Mouse (Mus musculus) neural tube, embryonic 13.5 days (tissue): ENCODE data around the gene Msgn1. TPM values are rescaled to one million over a fixed set of nuclear protein-coding genes. Genes with fewer than 3 reads are reported as not detected.

Experiments used
- ATAC-seq: fragments of 200-750 bp; cut with Nextera tagmentation; 2 replicates; pipeline ENCODE4 v1.8.0; 2017; ENCODE audit warnings: low read depth, mild to moderate bottlenecking, moderate TSS enrichment, moderate library complexity
- H3K27ac ChIP-seq: fragments of 300-500 bp; sonication (generic); replicated peaks from 2 replicates; pipeline ENCODE4 v1.5.1; 2015; ENCODE audit warnings: moderate library complexity, mild to moderate bottlenecking, inconsistent platforms
- H3K27me3 ChIP-seq: fragments of 300-500 bp; sonication (generic); 2 replicates; pipeline ENCODE4 v1.6.1; 2015; ENCODE audit warnings: mild to moderate bottlenecking, inconsistent platforms
- H3K36me3 ChIP-seq: fragments of 300-500 bp; sonication (generic); 2 replicates; pipeline ENCODE4 v1.6.1; 2015; ENCODE audit warnings: mild to moderate bottlenecking, inconsistent platforms
- H3K4me1 ChIP-seq: fragments of 300-500 bp; sonication (generic); replicated peaks from 2 replicates; pipeline ENCODE4 v1.6.1; 2015; ENCODE audit warnings: inconsistent platforms
- H3K4me2 ChIP-seq: fragments of 300-500 bp; sonication (generic); 2 replicates; pipeline ENCODE4 v1.6.1; 2015; ENCODE audit warnings: inconsistent platforms, mild to moderate bottlenecking, moderate library complexity
- H3K4me3 ChIP-seq: fragments of 300-500 bp; sonication (generic); 2 replicates; pipeline ENCODE4 v1.5.1; 2015; ENCODE audit warnings: mild to moderate bottlenecking, inconsistent platforms
- H3K9ac ChIP-seq: fragments of 300-500 bp; sonication (generic); 2 replicates; pipeline ENCODE4 v1.6.1; 2015; ENCODE audit warnings: moderate library complexity, mild to moderate bottlenecking, inconsistent platforms
- H3K9me3 ChIP-seq: fragments of 300-500 bp; sonication (generic); 2 replicates; pipeline ENCODE4 v1.6.1; 2016; ENCODE audit warnings: inconsistent platforms
- WGBS: fragments of 180-500 bp; shearing (Covaris S2); methylation state at CpG from one replicate; pipeline ENCODE4 v1.1.7; 2015; 5-methylcytosine and 5-hydroxymethylcytosine counted together
- polyA plus RNA-seq: library from polyadenylated mRNA; unstranded; fragments of >200 nt; fragmentation: Nextera tagmentation; extraction: Ambion mirVana; gene quantifications from 2 replicates; pipeline ENCODE4 v1.2.1, GENCODE M21; 2015

Msgn1 gene
- polyA plus RNA-seq: not detected in 2 replicates

DNA sequence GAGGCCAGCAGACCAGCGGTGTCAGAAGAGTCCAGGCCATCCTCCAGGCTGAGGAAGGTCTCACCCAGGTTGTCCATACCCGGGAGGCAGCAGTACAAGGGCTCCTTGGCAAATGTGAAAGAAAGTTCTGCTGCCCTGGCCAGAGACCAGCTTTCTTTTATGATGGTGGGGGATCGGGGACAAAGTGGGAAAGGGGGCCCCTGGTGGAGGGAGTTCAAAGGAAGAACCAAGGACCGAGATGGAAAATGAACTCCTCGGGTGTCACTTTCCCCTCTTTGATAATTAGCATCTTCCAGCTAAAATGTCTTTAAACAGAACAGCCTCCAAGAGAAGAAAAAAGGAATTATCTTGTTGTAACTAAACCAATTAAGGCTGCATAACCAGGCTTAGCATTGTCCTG, at the start of gene Msgn1:
TSS of gene Msgn1 (minus strand) at position 101 of the 400 bp plus-strand sequence.
- WGBS: 57% methylated on average over 5 of the region's 5 CpGs
- H3K4me3 ChIP-seq: no peak within 1 kb of the TSS
- ATAC-seq: no peak
- H3K9ac ChIP-seq: no peak within 1 kb of the TSS
- no peaks in the 10 kb centered on the region for H3K27me3 ChIP-seq
- H3K4me1 ChIP-seq: no peaks in the 10 kb centered on the region
- no peak within 1 kb of the TSS for H3K4me2 ChIP-seq
- H3K27ac ChIP-seq: no peak within 1 kb of the TSS
- no peaks in the 10 kb centered on the region for H3K36me3 ChIP-seq
- no peaks in the 10 kb centered on the region for H3K9me3 ChIP-seq

DNA sequence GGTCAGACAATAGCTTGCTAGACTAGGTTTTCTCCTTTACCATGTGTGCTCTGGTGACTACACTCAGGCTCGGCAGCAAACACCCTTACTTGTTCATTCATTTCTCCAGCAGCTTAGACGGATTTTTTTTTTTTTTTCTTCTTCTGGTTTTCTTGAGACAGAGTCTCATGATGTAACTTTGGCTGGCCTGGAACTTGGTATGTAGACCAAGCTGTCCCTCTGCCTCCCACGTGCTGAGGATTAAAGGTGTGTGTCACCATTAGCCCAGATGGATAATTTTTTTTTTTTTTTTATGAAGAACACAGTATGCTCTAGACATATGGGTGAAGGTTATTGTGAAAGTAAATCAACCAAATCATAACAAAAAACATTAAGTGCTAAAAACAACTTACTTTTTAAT, 41.5 kb upstream of the Msgn1 start:
- no peaks in the 10 kb centered on the region for H3K27me3 ChIP-seq
- 83% methylated on average over 3 of the region's 3 CpGs for WGBS
- H3K4me3 ChIP-seq: no peak overlapping the region
- H3K4me1 ChIP-seq: no peaks in the 10 kb centered on the region
- H3K36me3 ChIP-seq: 0 out of 2 replicates have a peak, but pooled peaks cover 3% of the 10 kb centered on the region
- no peak overlapping the region for H3K27ac ChIP-seq
- no peaks in the 10 kb centered on the region for H3K9me3 ChIP-seq
- ATAC-seq: no peak
- H3K4me2 ChIP-seq: no peak overlapping the region
- H3K9ac ChIP-seq: no peak overlapping the region

DNA sequence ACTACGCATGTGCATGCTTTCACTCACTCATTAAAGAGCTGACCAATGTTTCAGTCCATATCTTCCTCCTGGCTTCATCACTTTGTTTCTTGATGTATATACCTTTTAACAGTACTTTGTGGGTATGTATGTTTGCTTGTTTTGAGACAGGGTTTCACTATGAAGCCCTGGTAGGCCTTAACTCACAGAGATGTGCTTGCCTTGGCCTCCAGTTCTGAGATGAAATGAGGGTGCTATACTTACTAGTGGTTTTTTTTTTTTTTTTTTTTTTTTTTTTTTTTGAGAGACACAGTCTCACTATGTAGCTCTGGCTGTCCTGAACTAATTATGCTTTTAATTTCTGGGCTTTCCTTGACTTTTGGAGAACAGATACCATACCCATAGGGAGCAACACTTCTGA, 38.7 kb upstream of the Msgn1 start:
- Histone ChIP-seq H3K4me3 (no peak overlapping the region), H3K4me2 (no peak overlapping the region), H3K27ac (no peak overlapping the region), H3K36me3 (0 out of 2 replicates have a peak, but pooled peaks cover 7% of the 10 kb centered on the region), H3K9me3 (no peaks in the 10 kb centered on the region), H3K4me1 (no peaks in the 10 kb centered on the region), H3K9ac (no peak overlapping the region), H3K27me3 (no peaks in the 10 kb centered on the region)
- 95% methylated on average over 1 of the region's 1 CpGs for WGBS
- ATAC-seq: no peak

DNA sequence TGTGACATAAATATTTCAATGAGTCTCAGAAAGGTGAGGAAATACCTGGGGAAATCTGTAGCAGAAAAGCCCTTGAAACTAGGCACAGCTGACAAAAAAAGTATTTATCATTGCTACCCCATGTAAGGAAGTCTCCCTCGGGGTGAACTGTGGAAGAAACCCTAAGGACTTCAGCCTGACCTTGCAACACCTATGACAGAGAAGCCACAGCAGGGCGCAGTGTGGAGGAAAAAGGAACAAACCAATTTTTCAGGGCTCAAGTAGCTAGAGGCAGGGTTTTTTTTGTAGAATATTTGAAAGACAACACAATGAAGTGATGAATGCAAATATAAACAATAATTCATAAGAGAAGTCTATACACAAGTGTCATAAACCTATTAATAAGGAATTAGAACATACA, 27.2 kb upstream of the Msgn1 start:
- Histone ChIP-seq H3K9ac (no peak overlapping the region), H3K27ac (no peak overlapping the region), H3K36me3 (no peaks in the 10 kb centered on the region), H3K4me2 (no peak overlapping the region), H3K27me3 (no peaks in the 10 kb centered on the region), H3K4me1 (no peaks in the 10 kb centered on the region), H3K4me3 (no peak overlapping the region), H3K9me3 (no peaks in the 10 kb centered on the region)
- ATAC-seq: no peak
- 80% methylated on average over 2 of the region's 2 CpGs for WGBS

DNA sequence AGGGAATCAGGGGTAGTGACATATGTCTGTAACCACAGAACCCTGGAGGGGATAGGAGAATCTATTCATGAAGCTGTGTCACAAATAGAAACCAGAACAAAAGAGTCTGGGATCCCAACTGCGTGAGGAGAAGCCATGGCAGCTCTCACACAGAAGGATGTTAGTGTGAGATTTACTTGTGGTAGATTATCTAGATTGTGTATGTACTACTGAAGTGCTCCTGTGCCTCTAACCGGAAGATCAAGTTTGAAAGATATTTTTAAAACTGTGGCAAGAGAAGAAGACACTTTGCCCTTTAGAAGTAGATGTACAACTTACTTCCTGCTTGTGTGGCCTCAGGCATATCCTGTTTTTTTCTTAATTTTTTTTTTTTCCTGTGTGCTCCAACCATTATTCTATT, 21.5 kb upstream of the Msgn1 start:
- H3K36me3 ChIP-seq: no peaks in the 10 kb centered on the region
- WGBS: 80% methylated on average over 2 of the region's 2 CpGs
- no peak overlapping the region for H3K4me3 ChIP-seq
- H3K4me2 ChIP-seq: no peak overlapping the region
- H3K27me3 ChIP-seq: no peaks in the 10 kb centered on the region
- H3K9me3 ChIP-seq: no peaks in the 10 kb centered on the region
- H3K27ac ChIP-seq: no peak overlapping the region
- H3K4me1 ChIP-seq: no peaks in the 10 kb centered on the region
- no peak overlapping the region for H3K9ac ChIP-seq
- ATAC-seq: no peak

DNA sequence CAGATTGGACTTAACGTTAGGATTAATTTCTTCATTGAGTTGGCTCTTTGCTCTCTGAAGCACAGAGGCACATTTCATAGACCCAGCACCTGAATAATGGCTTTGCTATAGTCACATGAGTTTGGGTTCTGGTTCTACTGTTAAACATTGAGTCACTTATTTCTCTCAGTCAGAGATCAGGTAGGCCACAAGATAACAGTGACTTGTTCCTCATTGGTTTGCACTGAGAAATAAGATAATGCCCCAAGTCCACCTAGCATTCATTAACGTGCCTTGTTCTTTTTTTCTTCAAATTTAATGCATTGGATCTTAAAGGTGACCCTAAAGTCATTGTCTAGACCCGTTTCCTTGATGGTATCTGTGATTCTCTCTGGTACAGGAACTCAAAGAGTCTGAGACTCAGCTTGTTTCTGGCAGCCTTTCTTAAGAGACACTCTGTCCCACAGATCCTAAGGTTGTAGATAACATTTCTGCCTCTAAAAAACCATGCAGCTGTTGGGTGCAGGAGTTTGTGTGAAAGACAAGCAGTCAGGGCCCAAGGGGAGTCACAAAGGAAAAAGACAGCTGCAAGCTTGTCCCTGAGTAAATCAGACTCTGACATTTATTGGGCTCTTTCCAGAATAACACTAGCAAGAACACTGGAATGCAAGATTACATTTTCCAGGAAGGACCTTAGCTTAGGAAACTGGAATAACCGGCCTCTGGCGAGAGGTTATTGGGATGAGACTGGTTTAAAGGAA, 17.9 kb upstream of the Msgn1 start:
- Histone ChIP-seq H3K4me3 (no peak overlapping the region), H3K4me2 (no peak overlapping the region), H3K27ac (no peak overlapping the region), H3K9ac (no peak overlapping the region), H3K4me1 (peaks cover 3% of the 10 kb centered on the region), H3K27me3 (no peaks in the 10 kb centered on the region), H3K9me3 (no peaks in the 10 kb centered on the region), H3K36me3 (no peaks in the 10 kb centered on the region)
- WGBS: 65% methylated on average over 5 of the region's 5 CpGs
- no peak for ATAC-seq

DNA sequence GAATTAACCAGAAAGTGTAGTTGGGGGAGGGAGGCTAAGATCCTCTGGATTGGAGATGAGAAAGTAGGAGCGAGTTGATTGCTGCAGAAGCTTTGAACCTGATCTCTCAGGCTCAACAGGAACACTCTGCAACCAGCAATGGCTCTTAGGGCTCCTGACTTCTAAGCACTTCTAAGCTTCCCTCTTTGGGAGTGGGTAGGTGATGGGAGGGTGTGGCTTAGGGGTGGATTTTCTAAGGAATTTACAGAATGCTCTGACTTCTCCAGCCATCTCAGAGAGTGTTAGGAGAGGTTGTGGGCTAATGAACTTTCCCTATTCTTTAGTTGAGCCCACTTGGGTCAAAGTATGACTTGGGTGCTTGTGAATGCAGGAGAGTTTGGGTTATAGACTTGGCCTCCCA, 17.4 kb upstream of the Msgn1 start:
- no peaks in the 10 kb centered on the region for H3K36me3 ChIP-seq
- no peak overlapping the region for H3K27ac ChIP-seq
- 52% methylated on average over 1 of the region's 1 CpGs for WGBS
- H3K4me2 ChIP-seq: no peak overlapping the region
- no peaks in the 10 kb centered on the region for H3K27me3 ChIP-seq
- H3K4me3 ChIP-seq: no peak overlapping the region
- no peaks in the 10 kb centered on the region for H3K9me3 ChIP-seq
- H3K9ac ChIP-seq: no peak overlapping the region
- ATAC-seq: no peak
- H3K4me1 ChIP-seq: peaks cover 8% of the 10 kb centered on the region

DNA sequence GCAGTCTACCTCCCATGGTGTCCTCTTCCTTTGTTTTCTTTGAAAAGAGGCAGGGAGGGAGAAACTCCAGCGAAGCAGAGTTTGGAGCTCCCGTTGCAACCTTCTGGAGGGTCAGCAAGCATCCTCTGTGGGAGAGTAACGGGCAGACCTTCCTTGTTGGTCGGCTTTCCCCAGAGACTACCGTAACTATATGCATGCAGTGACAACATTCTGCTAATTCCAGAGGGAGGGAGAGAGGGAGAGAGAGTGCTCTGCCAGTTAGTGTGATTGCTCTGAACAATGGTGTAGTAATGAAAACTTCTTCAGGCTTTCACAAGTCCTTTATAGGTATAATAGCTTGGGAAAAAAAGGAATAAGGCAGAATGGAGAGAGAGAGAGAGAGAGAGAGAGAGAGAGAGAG, 15.9 kb upstream of the Msgn1 start:
- H3K4me3 ChIP-seq: no peak overlapping the region
- no peaks in the 10 kb centered on the region for H3K9me3 ChIP-seq
- no peak overlapping the region for H3K27ac ChIP-seq
- WGBS: 7% methylated on average over 5 of the region's 5 CpGs
- no peaks in the 10 kb centered on the region for H3K27me3 ChIP-seq
- H3K36me3 ChIP-seq: no peaks in the 10 kb centered on the region
- no peak overlapping the region for H3K4me2 ChIP-seq
- no peak for ATAC-seq
- H3K9ac ChIP-seq: no peak overlapping the region
- peaks cover 8% of the 10 kb centered on the region for H3K4me1 ChIP-seq

DNA sequence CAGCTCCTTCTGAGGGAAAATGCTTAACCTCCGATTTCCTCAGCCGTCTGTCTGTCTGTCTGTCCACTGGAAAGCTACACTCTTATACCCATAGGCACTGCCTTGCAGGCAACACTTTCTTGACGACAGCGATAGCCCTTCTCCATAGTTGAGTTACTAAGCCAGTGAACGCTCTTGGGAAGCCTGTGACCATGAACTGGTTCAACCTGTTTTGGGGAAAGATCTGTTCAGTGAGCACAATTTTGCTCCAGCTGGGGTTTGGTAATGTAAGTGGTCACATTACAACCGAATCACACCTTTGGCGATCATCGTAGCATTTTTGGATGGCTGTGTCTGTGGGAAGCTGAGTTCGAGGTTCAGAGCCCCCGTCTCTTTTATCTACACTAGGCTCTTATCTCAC, 14.3 kb upstream of the Msgn1 start:
- no peak for ATAC-seq
- Histone ChIP-seq H3K9me3 (no peaks in the 10 kb centered on the region), H3K4me2 (no peak overlapping the region), H3K27me3 (no peaks in the 10 kb centered on the region), H3K27ac (no peak overlapping the region), H3K36me3 (no peaks in the 10 kb centered on the region), H3K4me3 (no peak overlapping the region), H3K4me1 (peaks cover 8% of the 10 kb centered on the region), H3K9ac (no peak overlapping the region)
- 93% methylated on average over 10 of the region's 10 CpGs for WGBS

DNA sequence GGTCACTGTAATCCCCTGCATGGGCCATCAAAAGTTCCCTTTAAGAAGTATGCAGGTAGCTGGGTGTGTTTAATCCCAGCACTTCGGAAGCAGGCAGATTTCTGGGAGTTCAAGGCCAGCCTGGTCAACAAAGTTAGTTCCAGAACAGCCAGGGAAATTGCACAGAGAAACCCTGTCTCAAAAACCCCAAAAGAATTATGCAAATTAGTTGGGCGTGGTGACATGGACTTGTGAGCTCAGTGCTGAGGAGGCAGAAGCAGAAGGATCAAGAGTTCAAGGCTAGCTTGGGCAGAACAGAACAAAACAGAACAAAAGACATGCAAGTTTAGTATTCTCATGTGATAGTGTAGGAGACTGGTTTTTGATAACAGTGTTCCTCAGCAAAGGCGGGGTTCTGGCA, 13.8 kb upstream of the Msgn1 start:
- Histone ChIP-seq H3K4me1 (peaks cover 8% of the 10 kb centered on the region), H3K36me3 (no peaks in the 10 kb centered on the region), H3K9ac (no peak overlapping the region), H3K9me3 (no peaks in the 10 kb centered on the region), H3K4me2 (no peak overlapping the region), H3K4me3 (no peak overlapping the region), H3K27me3 (no peaks in the 10 kb centered on the region), H3K27ac (no peak overlapping the region)
- 75% methylated on average over 3 of the region's 3 CpGs for WGBS
- no peak for ATAC-seq

DNA sequence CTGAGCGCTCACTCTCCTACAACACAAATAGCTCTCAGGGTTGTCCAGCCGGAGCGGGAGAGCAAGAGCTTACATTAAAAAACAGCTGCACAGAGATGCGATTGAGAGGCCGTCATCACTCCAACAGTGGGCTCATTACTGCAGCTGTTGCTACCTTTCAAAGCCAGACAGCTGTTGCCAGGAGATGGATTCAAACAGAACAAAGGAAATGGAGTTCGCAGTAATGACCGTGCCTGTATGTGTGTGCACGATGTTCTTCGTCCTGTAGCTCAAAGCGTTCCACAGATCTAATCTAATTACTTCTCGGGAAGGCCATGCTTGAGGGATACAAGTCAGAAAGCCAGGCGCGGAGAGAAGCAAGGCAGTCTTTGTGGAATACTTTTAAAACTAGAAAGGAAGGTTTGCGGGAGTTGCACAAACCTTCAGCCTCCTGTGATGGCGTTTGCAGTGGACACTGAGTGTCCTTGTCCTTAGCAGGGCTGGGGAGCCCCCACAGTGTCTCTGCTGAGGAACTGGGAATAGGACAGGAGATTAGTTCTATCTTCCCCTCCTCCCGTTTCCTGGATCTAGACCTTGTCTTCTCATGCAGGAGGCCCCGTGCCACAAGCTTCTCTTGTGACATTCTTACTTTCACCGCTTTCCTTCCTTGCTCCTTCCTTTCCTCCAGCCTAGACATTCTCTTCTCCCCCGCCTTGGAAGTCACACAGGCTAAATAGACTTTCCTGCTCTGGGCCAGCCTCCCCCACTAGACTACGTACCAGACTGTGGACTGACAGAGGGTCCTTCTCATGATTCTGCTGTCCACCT, 13.0 kb upstream of the Msgn1 start:
- peaks cover 8% of the 10 kb centered on the region for H3K4me1 ChIP-seq
- H3K9me3 ChIP-seq: no peaks in the 10 kb centered on the region
- no peak overlapping the region for H3K9ac ChIP-seq
- 58% methylated on average over 20 of the region's 20 CpGs for WGBS
- no peak overlapping the region for H3K27ac ChIP-seq
- H3K4me3 ChIP-seq: no peak overlapping the region
- no peaks in the 10 kb centered on the region for H3K27me3 ChIP-seq
- H3K36me3 ChIP-seq: no peaks in the 10 kb centered on the region
- peak; percentile 59; the same call in 1 of the 2 replicates for ATAC-seq
- no peak overlapping the region; the same call in 1 of the 2 replicates for H3K4me2 ChIP-seq

DNA sequence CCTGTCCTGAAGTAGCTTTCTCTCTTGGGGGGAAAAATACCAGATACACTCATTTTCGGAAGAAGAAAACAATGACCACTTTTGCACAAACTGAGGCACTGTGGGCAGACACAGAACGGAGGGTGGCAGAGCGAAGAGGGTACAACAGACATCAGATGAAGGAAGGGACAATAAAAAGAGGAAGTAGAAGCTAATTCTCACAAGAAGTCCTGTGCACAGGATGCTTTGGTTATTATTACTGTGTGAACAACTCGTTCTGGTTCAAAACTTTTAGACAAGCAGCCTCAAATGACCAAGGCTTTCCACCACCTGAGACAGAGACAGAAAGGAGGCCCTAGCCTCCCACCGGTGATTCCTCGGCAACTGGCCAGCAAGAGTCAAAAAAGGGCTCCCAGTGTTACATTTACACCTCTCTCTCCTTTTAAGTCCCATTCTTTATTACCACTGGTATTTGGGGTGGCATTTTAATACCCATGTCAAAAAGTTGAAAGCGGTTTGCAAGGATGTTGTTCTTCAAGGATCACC, 9.0 kb upstream of the Msgn1 start:
- no peak overlapping the region for H3K9ac ChIP-seq
- no peak overlapping the region for H3K4me3 ChIP-seq
- H3K9me3 ChIP-seq: no peaks in the 10 kb centered on the region
- H3K36me3 ChIP-seq: no peaks in the 10 kb centered on the region
- WGBS: 65% methylated on average over 7 of the region's 7 CpGs
- no peaks in the 10 kb centered on the region for H3K27me3 ChIP-seq
- H3K4me2 ChIP-seq: no peak overlapping the region
- no peak for ATAC-seq
- H3K4me1 ChIP-seq: peaks cover 8% of the 10 kb centered on the region
- no peak overlapping the region for H3K27ac ChIP-seq
